Mouse (Mus musculus): ENCODE results near the gene Chchd4.

GRCm38 (mm10) chr6:91508041-91508440 is 34.7 kb upstream of the Chchd4 start:
- TF ChIP-seq CTCF (IDR thresholded peaks at IDR 0.05; ENCODE audit: control insufficient read depth, insufficient read depth, insufficient read length) (no peak), CEBPB (IDR thresholded peaks at IDR 0.05; ENCODE audit: low read depth) (no peak), FOSL1 (IDR thresholded peaks at IDR 0.05; ENCODE audit: insufficient read depth, low read length, poor library complexity, severe bottlenecking) (no peak)

All from C2C12 (cell line).